Mouse (Mus musculus) kidney, embryonic 16.5 days (tissue): ENCODE measurements at regions not wholly inside any gene's neighbourhood (a gene's known extent, or its start where the extent isn't known, plus 50 kb on each side); places are given as distances from the start of the nearest gene placed in this dataset.
A peak's percentile ranks its signal among the peaks of the same experiment; 100 is the strongest.

Experiments used
- ATAC-seq: fragments of 200-750 bp; cut with Nextera tagmentation; 2 replicates; pipeline ENCODE4 v1.8.0; 2017; ENCODE audit warnings: moderate TSS enrichment; ENCODE audit not compliant: low FRiP score, low TSS enrichment
- H3K27ac ChIP-seq: fragments of 300-500 bp; sonication (generic); 2 replicates; pipeline ENCODE4 v1.5.1; 2014; ENCODE audit warnings: low read length
- H3K27me3 ChIP-seq: fragments of 300-500 bp; sonication (generic); 2 replicates; pipeline ENCODE4 v1.6.1; 2014; ENCODE audit warnings: low read length, control low read depth, mixed read lengths; ENCODE audit not compliant: insufficient read depth
- H3K36me3 ChIP-seq: fragments of 300-500 bp; sonication (generic); 2 replicates; pipeline ENCODE4 v1.6.1; 2014; ENCODE audit warnings: low read length, control low read depth, mixed read lengths; ENCODE audit not compliant: insufficient read depth
- H3K4me1 ChIP-seq: fragments of 300-500 bp; sonication (generic); 2 replicates; pipeline ENCODE4 v1.6.1; 2014; ENCODE audit warnings: low read length, control low read depth, mixed read lengths; ENCODE audit not compliant: insufficient read depth
- H3K4me2 ChIP-seq: fragments of 300-500 bp; sonication (generic); replicated peaks from 2 replicates; pipeline ENCODE4 v1.6.1; 2014; ENCODE audit warnings: low read depth, low read length
- H3K4me3 ChIP-seq: fragments of 300-500 bp; sonication (generic); 2 replicates; pipeline ENCODE4 v1.5.1; 2014; ENCODE audit warnings: mild to moderate bottlenecking, low read length
- H3K9ac ChIP-seq: fragments of 300-500 bp; sonication (generic); replicated peaks from 2 replicates; pipeline ENCODE4 v1.6.1; 2014; ENCODE audit warnings: low read length
- H3K9me3 ChIP-seq: fragments of 300-500 bp; sonication (generic); 2 replicates; pipeline ENCODE4 v1.6.1; 2016; ENCODE audit warnings: low read length, control low read depth
- WGBS: fragments of 180-500 bp; shearing (Covaris S2); extraction: QIAGEN DNeasy Blood & Tissue Kit; methylation state at CpG from one replicate; pipeline ENCODE4 v1.1.7; 2014; 5-methylcytosine and 5-hydroxymethylcytosine counted together

- Histone ChIP-seq H3K9me3 (no peaks in the 10 kb centered on the region), H3K4me3 (no peak overlapping the region), H3K4me1 (no peaks in the 10 kb centered on the region), H3K9ac (no peak overlapping the region), H3K27ac (no peak overlapping the region), H3K27me3 (no peaks in the 10 kb centered on the region), H3K36me3 (no peaks in the 10 kb centered on the region), H3K4me2 (no peak overlapping the region)
- 44% methylated on average over 2 of the region's 2 CpGs for WGBS
- peak; percentile 84 for ATAC-seq
These were observed 631.8 kb upstream of the Gm21961 start for GRCm38 (mm10) chr15:65646470-65646869.

DNA sequence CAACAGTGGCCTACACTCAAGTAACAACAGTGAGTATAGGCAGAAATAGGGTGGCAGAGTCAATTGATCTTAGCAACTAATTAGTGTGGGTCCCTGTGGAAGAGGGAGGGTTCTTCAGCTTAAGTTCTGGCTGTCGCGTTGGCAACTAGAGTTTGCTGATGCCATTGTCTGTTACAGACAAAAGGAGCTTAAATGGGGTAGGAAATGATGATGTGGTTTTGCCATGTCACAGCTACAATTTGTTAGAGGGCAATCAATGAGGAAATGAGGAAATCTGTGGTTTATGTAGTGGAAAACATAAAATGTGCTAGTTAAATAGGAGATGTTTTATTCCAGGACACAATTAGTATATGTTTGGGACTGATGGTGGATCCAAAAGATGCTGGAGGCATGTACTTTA, 624.8 kb upstream of the Gm21961 start:
- no peaks in the 10 kb centered on the region for H3K4me1 ChIP-seq
- WGBS = 66% methylated on average over 2 of the region's 2 CpGs
- no peak for ATAC-seq
- no peaks in the 10 kb centered on the region for H3K36me3 ChIP-seq
- no peaks in the 10 kb centered on the region for H3K9me3 ChIP-seq
- H3K27me3 ChIP-seq = no peaks in the 10 kb centered on the region
- H3K4me3 ChIP-seq = no peak overlapping the region
- no peak overlapping the region for H3K27ac ChIP-seq
- no peak overlapping the region for H3K4me2 ChIP-seq
- H3K9ac ChIP-seq = no peak overlapping the region

GRCm38 (mm10) chr15:65637520-65638184, 622.9 kb upstream of the Gm21961 start:
- 41% methylated on average over 6 of the region's 6 CpGs for WGBS
- H3K9me3 ChIP-seq = no peaks in the 10 kb centered on the region
- no peak overlapping the region for H3K9ac ChIP-seq
- no peak overlapping the region for H3K4me2 ChIP-seq
- H3K4me1 ChIP-seq = no peaks in the 10 kb centered on the region
- H3K27me3 ChIP-seq = no peaks in the 10 kb centered on the region
- H3K4me3 ChIP-seq = no peak overlapping the region
- H3K36me3 ChIP-seq = no peaks in the 10 kb centered on the region
- H3K27ac ChIP-seq = no peak overlapping the region
- peak; percentile 54; the same call in 1 of the 2 replicates for ATAC-seq

DNA sequence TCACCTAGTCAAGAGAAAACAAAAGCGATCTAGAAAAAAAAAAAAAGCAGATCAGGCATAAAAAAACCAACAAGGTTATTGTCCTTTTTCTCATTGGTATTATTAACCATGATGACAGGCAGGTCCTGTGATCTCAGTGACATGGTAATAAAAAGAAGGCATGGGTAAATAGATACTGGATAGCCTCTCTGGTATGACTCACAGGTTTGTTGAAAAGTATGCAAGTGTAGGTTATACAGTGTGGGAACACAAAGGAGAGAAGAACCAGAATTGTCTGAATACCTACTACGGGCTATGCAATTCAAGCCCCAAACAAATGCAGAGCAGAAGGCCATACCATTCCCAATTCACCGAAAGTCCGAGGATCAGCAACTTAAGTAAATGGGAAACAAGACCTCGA, 617.7 kb upstream of the Gm21961 start:
- no peak overlapping the region for H3K4me2 ChIP-seq
- no peak overlapping the region for H3K27ac ChIP-seq
- H3K9me3 ChIP-seq = no peaks in the 10 kb centered on the region
- WGBS = 75% methylated on average over 5 of the region's 5 CpGs
- no peak for ATAC-seq
- H3K27me3 ChIP-seq = no peaks in the 10 kb centered on the region
- no peak overlapping the region for H3K4me3 ChIP-seq
- H3K36me3 ChIP-seq = no peaks in the 10 kb centered on the region
- no peak overlapping the region for H3K9ac ChIP-seq
- no peaks in the 10 kb centered on the region for H3K4me1 ChIP-seq

DNA sequence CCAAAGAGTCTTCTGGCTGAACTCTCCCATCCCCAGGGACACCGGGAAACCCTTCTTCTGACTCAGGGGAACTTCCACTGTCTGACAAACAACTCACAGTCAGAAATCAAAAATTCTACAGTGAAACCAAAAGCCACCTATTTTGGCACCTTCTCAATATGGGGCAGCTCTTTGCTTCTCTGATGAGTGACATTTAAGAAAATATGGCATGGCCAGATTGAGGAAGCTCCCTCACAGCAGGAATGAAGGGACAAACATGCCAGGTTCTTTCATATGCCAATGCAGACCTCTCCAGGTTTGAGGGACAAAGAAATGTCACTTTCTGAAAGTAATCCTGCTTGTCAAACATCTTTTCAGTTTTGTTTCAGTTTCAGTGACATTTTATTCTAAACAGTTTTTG, 615.8 kb upstream of the Gm21961 start:
- Histone ChIP-seq H3K9me3 (no peaks in the 10 kb centered on the region), H3K4me1 (no peaks in the 10 kb centered on the region)
- WGBS = 80% methylated on average over 1 of the region's 1 CpGs

DNA sequence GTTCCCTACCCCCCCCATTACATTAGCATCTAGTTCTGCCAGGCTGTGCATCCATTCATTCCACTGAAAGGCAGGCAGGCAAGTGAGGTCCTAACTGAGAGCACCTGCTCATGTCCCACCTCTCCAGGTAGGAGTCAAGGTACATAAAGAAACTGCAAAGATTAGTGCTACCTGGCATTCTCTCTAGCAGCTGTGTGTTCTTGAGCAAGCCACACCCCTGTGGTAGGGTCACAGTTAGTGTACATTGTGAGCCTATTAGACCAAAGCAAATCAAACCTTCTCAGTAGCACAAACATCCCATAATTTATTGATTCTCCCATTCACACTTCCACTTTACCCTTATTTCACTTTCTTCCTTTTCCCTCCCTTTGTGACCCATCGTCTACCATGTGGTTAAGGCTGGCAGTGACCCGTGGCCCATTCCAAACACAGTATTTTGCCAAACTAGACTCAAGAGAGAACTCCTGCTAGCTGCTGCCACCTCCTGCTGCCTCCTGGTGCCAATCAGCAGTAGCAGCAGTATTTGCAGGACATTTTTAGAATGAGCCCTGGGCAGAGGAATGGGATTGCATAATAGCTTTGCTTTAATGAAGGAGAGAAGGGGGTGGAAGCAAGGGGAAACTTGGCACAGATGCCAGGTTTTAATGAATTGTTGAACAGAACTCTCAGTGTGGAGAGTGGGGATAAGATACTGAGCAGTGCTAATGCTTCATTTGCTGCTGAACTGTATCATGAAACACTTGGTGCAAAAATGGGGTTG, 578.2 kb upstream of the Gm21961 start:
- Histone ChIP-seq H3K9ac (no peak overlapping the region), H3K9me3 (no peaks in the 10 kb centered on the region), H3K27ac (no peak overlapping the region), H3K27me3 (no peaks in the 10 kb centered on the region), H3K36me3 (no peaks in the 10 kb centered on the region), H3K4me2 (no peak overlapping the region), H3K4me1 (no peaks in the 10 kb centered on the region), H3K4me3 (no peak overlapping the region)
- 56% methylated on average over 2 of the region's 2 CpGs for WGBS
- ATAC-seq = no peak

More for the DNA sequence above, 615.8 kb upstream of the Gm21961 start:
- no peak overlapping the region for H3K9ac ChIP-seq
- ATAC-seq = no peak
- no peaks in the 10 kb centered on the region for H3K27me3 ChIP-seq
- no peaks in the 10 kb centered on the region for H3K36me3 ChIP-seq
- no peak overlapping the region for H3K4me3 ChIP-seq
- H3K27ac ChIP-seq = no peak overlapping the region
- H3K4me2 ChIP-seq = no peak overlapping the region

GRCm38 (mm10) chr15:65585566-65585965, 570.9 kb upstream of the Gm21961 start:
- H3K36me3 ChIP-seq = no peaks in the 10 kb centered on the region
- H3K4me2 ChIP-seq = no peak overlapping the region
- H3K4me1 ChIP-seq = no peaks in the 10 kb centered on the region
- no peak overlapping the region for H3K27ac ChIP-seq
- no peak overlapping the region for H3K9ac ChIP-seq
- H3K4me3 ChIP-seq = no peak overlapping the region
- no peaks in the 10 kb centered on the region for H3K27me3 ChIP-seq
- ATAC-seq = no peak
- H3K9me3 ChIP-seq = no peaks in the 10 kb centered on the region
- 84% methylated on average over 2 of the region's 2 CpGs for WGBS

GRCm38 (mm10) chr15:65579353-65579752, 564.6 kb upstream of the Gm21961 start:
- no peak for ATAC-seq
- Histone ChIP-seq H3K27me3 (no peaks in the 10 kb centered on the region), H3K36me3 (no peaks in the 10 kb centered on the region), H3K9ac (no peak overlapping the region), H3K4me2 (no peak overlapping the region), H3K9me3 (no peaks in the 10 kb centered on the region), H3K4me1 (no peaks in the 10 kb centered on the region), H3K4me3 (no peak overlapping the region), H3K27ac (no peak overlapping the region)
- 60% methylated on average over 1 of the region's 1 CpGs for whole genome bisulfite sequencing

GRCm38 (mm10) chr15:65567931-65568330, 553.2 kb upstream of the Gm21961 start:
- H3K4me3 ChIP-seq = no peak overlapping the region
- H3K9ac ChIP-seq = no peak overlapping the region
- no peaks in the 10 kb centered on the region for H3K27me3 ChIP-seq
- no peaks in the 10 kb centered on the region for H3K36me3 ChIP-seq
- no peak overlapping the region for H3K4me2 ChIP-seq
- no peak overlapping the region for H3K27ac ChIP-seq
- no peaks in the 10 kb centered on the region for H3K4me1 ChIP-seq
- 88% methylated on average over 2 of the region's 2 CpGs for WGBS
- no peaks in the 10 kb centered on the region for H3K9me3 ChIP-seq
- no peak for ATAC-seq
